Mouse (Mus musculus) liver, adult (tissue): ENCODE measurements around the gene Upf1.

Experiments
- GATA4 ChIP-seq: IDR thresholded peaks from 2 replicates; pipeline ENCODE4 v1.6.1; 2014; ENCODE audit warnings: mild to moderate bottlenecking, low read length; ENCODE audit not compliant: insufficient replicate concordance

Gene Upf1

GRCm38 (mm10) chr8:70340659-70341058, 12.4 kb downstream of the Upf1 start:
- TF ChIP-seq GATA4 = no peak

DNA sequence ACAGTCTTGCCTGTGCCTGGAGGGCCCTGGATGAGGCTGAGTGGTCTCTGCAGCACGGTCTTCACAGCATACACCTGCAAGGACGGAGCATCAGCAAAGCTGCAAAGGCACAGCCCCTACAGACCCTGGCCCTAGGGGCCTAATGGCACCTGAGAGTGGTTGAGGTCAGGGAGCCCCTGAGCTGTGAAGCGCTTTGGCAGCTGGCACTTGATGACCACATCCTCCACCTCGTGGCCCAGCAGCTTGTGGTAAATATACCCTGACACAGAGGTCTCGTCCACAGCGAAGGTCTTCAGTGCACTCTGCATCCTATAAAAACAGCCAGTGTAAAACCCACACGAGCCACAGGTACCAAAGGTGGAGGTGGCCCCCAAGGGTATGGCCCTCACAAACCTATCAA, 14.1 kb downstream of the Upf1 start:
- no peak for TF ChIP-seq GATA4

- no peak for TF ChIP-seq GATA4
Observed at GRCm38 (mm10) chr8:70332878-70333202, 20.2 kb downstream of the Upf1 start.

- no peak for TF ChIP-seq GATA4
Observed at GRCm38 (mm10) chr8:70332070-70332877, 20.8 kb downstream of the Upf1 start.

GRCm38 (mm10) chr8:70331526-70331925, 21.6 kb downstream of the Upf1 start:
- TF ChIP-seq GATA4 = no peak

DNA sequence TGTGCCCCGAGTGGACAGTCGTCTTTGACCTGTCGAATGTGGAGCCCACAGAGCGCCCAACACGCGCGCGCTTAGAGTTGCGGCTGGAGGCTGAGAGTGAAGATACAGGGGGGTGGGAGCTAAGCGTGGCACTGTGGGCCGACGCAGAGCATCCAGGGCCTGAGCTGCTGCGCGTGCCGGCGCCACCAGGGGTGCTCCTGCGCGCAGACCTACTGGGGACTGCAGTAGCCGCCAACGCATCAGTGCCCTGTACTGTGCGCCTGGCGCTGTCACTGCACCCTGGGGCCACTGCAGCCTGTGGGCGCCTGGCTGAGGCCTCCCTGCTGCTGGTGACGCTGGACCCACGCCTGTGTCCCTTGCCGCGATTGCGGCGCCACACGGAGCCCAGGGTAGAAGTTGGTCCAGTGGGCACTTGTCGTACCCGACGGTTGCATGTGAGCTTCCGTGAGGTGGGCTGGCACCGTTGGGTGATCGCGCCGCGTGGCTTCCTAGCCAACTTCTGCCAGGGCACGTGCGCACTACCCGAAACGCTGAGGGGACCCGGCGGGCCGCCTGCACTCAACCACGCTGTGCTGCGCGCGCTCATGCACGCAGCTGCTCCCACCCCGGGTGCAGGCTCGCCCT, 22.2 kb downstream of the Upf1 start:
- no peak for TF ChIP-seq GATA4

- no peak for TF ChIP-seq GATA4
Observed at GRCm38 (mm10) chr8:70329835-70330740, 23.0 kb downstream of the Upf1 start.

DNA sequence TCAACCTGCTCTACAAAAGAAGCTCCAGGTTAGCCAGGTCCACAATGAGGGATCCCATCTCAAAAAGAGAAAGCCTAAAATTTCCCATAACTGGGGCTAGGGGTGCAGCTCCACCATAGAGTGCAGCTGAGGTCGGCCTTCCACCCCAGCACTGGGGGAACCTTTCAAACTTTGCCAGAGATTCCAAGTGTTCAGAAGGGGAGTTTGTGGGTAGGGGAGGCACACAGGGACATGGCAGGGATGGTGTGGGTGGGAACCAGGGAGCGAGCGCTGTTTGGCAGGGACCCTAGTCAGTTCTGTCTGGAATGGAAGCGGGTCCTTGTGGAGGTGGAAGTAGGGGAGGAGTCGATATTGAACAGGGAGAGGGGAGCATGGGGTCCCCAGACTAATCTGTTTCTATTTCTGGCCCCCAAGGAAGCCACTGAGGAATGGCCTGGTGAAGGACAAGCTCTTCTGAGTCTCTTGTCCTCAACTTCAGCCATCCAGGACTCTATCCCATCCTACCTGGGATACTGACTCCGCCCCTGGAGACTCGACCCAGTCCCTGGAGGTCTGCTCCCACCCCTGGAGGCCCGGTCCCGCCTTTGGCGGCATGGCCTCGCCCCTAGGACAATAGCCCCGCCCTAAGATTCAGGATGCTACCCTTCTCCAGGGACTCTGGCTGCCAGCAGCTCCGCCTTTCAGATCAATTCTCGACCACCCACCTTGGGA, 23.8 kb downstream of the Upf1 start, which contains the start of gene Gdf1:
Gene Gdf1, plus strand, starts transcription at position 694 of the 711 bp plus-strand sequence.
- TF ChIP-seq GATA4 = no peak

GRCm38 (mm10) chr8:70327512-70327911, 25.6 kb downstream of the Upf1 start:
- no peak for TF ChIP-seq GATA4

DNA sequence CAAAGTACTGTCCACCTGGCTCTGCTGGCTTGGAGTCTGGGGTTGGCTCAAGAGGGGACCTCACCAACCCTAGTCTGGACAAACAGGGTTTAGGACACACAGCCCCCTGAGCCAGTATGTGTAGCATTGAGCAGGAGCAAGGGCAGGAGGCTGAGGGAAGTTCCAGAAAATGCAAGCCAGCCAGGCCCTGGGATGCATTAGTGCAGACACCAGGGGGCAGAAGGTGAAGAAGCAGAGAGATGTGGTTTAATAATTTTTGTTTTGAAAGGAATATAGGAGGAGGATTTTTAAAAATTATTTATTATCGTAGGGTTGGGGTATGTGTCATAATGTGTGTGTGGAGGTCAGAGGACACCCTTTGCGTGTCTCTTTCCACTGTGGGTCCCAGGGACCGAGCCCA, 29.4 kb downstream of the Upf1 start:
- no peak for TF ChIP-seq GATA4

- no peak for TF ChIP-seq GATA4
Observed at GRCm38 (mm10) chr8:70317872-70318271, 35.2 kb downstream of the Upf1 start.

GRCm38 (mm10) chr8:70316511-70317504, 36.3 kb downstream of the Upf1 start:
- TF ChIP-seq GATA4 = no peak

GRCm38 (mm10) chr8:70315624-70316510, 37.2 kb downstream of the Upf1 start, which contains the start of gene Cers1:
Cers1 (plus strand) TSS chr8:70315775.
- no peak for TF ChIP-seq GATA4
